Mouse (Mus musculus): ENCODE data around the gene Plxnb1.

- TF ChIP-seq GATA1 (IDR thresholded peaks at IDR 0.05; ENCODE audit: borderline replicate concordance, low read length), result no peak
- TF ChIP-seq FLI1 (IDR thresholded peaks at IDR 0.05; ENCODE audit: low read length), result no peak
Measured at GRCm38 (mm10) chr9:109113331-109113730, 18.1 kb downstream of the Plxnb1 start.

Measured in megakaryocyte, embryonic 14.5 days (primary cell).